Mouse (Mus musculus) layer of hippocampus, adult 2 months (tissue): Measurements from ENCODE around the gene Aldh5a1. TPM values are rescaled to one million over a fixed set of nuclear protein-coding genes. Genes with fewer than 3 reads are reported as not detected.

Experiments
- DNase-seq, 2 experiments: peaks; one replicate each; pipeline ENCODE4 v3.0.0; 2022; ENCODE audit warnings: low spot score in 2 of 2
- H3K27ac ChIP-seq: fragments of 200-600 bp; 2 replicates; pipeline ENCODE4 v1.8.1; 2022
- H3K4me3 ChIP-seq: fragments of 200-600 bp; 2 replicates; pipeline ENCODE4 v1.8.1; 2022; ENCODE audit warnings: mild to moderate bottlenecking
- CTCF ChIP-seq: fragments of 200-600 bp; conservative IDR thresholded peaks from 2 replicates; pipeline ENCODE4 v1.8.1; 2022; ENCODE audit warnings: antibody characterized with exemption, mild to moderate bottlenecking, moderate library complexity
- total RNA-seq, 2 experiments: library from RNA; stranded (reverse); gene quantifications; 2 replicates each; pipeline ENCODE4 v1.2.3; 2021

Gene Aldh5a1
- total RNA-seq, 2 experiments from 2014 or later, result 63.0 to 64.3 TPM

GRCm38 (mm10) chr13:24880208-24880607 lies 57.3 kb downstream of the Aldh5a1 start:
- no peak overlapping the region for H3K4me3 ChIP-seq
- TF ChIP-seq CTCF, result no peak
- no peak overlapping the region for H3K27ac ChIP-seq
- DNase-seq, result no peak

DNA sequence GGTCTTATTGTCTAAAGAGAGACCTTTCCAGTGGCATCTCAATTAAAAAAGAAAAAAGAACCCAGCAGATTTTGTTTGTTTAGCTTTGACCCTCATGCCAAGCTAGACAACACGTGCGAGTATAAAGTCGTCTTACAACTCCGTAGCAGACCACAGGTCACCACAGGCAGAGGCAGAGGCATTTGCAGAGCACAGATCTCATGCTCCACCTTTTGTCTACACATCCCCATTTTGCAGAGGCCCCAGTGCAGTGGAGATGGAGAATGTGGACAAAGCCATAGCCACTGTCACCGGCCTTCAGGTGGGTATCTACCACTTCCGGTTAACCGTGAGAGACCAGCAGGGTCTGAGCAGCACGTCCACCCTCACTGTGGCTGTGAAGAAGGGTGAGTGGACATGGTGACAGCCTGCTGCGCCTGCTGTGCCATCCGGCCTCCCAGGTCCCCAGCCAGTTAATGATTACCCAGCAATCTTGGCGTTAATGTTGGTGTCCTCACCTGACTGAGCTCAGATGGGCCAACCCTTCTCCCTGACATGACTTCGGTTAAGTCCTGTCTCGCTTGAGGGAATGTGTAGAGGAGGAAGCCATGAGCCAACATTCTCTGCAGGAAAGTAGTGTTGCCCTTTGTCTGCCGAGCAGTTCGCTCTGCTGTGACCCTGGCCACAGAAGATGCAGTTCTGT lies 58.0 kb downstream of the Aldh5a1 start:
- no peak for TF ChIP-seq CTCF
- Histone ChIP-seq H3K27ac (no peak overlapping the region), H3K4me3 (no peak overlapping the region)
- no peak for DNase-seq

GRCm38 (mm10) chr13:24868233-24868632 lies 69.2 kb downstream of the Aldh5a1 start:
- H3K27ac ChIP-seq, result no peak overlapping the region
- no peak overlapping the region for H3K4me3 ChIP-seq
- DNase-seq, result no peak
- TF ChIP-seq CTCF, result no peak

DNA sequence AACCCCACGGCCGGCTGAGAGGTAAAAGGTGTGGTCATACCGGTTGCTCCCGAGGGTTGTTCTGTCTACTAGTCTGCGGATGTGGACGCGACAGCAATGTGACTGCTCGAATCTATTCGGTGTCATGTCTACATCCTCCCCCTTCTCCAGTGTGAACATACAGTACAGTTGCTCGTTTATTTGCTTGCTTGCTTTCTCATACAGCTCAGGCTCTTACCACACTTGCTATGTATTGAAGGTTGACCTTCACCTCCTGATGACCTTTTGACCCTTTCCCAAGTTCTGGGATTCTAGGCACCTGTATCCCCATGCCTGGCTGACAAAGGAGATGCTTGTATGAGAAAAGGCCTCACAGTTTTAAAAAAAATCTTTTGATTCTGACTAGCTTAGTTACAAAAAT lies 69.7 kb downstream of the Aldh5a1 start:
- DNase-seq, result no peak
- H3K4me3 ChIP-seq, result no peak overlapping the region
- TF ChIP-seq CTCF, result no peak

GRCm38 (mm10) chr13:24866430-24867402 lies 70.7 kb downstream of the Aldh5a1 start:
- no peak for DNase-seq
- no peak for TF ChIP-seq CTCF
- no peak overlapping the region for H3K27ac ChIP-seq

More for the DNA sequence above, 69.7 kb downstream of the Aldh5a1 start:
- H3K27ac ChIP-seq, result no peak overlapping the region

DNA sequence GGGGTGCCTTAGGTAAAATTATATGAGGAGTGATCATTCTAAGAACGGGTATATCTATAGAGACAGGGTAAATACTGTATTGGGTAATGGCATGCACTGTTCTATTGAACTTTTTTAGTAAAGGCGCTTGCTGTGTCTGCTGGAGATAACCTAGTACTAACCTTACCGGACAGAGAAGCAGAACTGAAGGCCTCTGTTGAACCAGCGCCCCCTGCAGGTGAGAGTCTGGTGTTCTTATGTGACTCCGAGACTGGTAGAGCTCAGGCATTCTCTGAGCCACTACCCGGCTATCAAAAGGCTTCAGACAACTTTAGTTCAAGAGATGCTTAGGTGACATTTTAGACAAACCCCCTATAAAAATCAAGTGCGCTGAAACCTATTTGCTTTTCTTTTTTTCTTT lies 74.9 kb downstream of the Aldh5a1 start:
- no peak overlapping the region for H3K27ac ChIP-seq
- DNase-seq, result peak; percentile 23 to 68
- TF ChIP-seq CTCF, result peak; percentile 79
- H3K4me3 ChIP-seq, result no peak overlapping the region

More at GRCm38 (mm10) chr13:24866430-24867402, 70.7 kb downstream of the Aldh5a1 start:
- no peak overlapping the region for H3K4me3 ChIP-seq

DNA sequence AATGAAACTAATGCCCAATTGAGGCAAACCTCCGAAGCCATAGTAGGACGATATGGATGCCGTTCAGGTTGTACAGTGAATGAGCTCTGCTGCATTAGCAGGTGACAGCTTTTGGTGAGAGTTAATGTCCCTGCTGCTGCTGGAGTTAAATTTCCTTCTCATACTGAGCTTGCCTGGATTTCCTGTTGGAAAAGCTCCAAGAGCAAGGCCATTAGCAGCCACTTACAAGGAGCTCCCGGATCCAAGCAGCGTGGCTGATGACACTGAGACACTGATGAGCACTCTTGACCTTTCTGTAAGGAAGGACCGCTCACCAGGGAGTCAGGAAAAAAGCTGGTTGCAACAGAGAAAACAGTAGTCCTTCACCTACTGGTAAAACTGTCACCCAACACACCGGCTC lies 75.4 kb downstream of the Aldh5a1 start:
- no peak for TF ChIP-seq CTCF
- no peak overlapping the region for H3K27ac ChIP-seq
- no peak overlapping the region for H3K4me3 ChIP-seq
- DNase-seq, result no peak

DNA sequence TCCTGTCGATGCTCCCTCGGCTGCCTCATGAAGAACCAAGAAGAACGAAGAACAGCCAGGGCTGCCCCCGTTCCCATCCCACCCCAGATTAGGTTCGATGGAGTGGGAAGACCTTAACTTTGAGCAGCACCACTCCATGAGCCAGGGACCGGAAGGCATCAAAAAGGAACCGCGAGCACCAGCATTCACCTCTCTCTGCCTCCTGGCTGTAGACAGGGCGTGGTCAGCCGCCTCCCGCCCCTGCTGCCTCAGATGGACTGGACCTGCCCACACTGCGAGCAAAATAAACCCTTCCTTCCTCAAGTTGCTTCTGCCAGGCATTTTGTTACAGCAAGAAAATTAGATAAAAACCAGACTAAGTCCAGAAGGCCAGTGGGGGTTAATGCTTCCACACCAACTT lies 76.4 kb downstream of the Aldh5a1 start:
- H3K27ac ChIP-seq, result no peak overlapping the region
- no peak for TF ChIP-seq CTCF
- DNase-seq, result no peak
- no peak overlapping the region for H3K4me3 ChIP-seq

DNA sequence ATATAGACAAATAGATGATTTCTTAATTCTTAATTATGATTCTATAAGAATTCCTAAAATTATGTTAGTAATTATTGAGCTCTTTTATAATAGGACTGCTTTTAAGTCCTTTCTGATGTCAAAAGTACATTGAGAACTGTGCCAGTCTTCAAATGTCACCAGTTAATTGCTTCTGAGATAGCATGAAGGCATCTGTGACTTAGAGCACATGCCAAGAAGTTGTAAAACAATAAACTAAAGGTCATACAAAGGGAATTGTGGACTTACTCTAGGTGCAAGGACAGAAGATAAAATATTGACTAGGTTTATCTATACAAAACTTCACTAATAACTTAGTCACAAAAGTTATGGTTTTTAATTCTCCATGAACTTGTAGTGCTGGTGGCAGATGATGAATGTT lies 78.3 kb downstream of the Aldh5a1 start:
- no peak for TF ChIP-seq CTCF
- H3K4me3 ChIP-seq, result no peak overlapping the region

More for the DNA sequence above, 78.3 kb downstream of the Aldh5a1 start:
- no peak overlapping the region for H3K27ac ChIP-seq
- DNase-seq, result no peak

Other genes starting within 250 kb of the Aldh5a1 start
- not detected for gene Armh2, start 196.4 kb downstream of the Aldh5a1 start, total RNA-seq
- gene Gmnn, start 175.7 kb downstream of the Aldh5a1 start, total RNA-seq, result 1 to 10 TPM; 2.3 to 2.9 TPM
- 100 to 1,000 TPM; 161 to 169 TPM for gene BC005537, start 136.0 kb downstream of the Aldh5a1 start, total RNA-seq
- 100 to 1,000 TPM; 103 TPM for gene Acot13, start 106.1 kb downstream of the Aldh5a1 start, total RNA-seq
- 10 to 100 TPM; 22.0 to 22.7 TPM for gene Tdp2, start 106.0 kb downstream of the Aldh5a1 start, total RNA-seq
- 10 to 100 TPM; 27.0 to 27.6 TPM for gene D130043K22Rik, start 92.5 kb downstream of the Aldh5a1 start, total RNA-seq
- 10 to 100 TPM; 19.4 to 21.7 TPM for gene Gpld1, start 5.5 kb upstream of the Aldh5a1 start, total RNA-seq
- gene Mrs2, start 82.7 kb upstream of the Aldh5a1 start, total RNA-seq, result 10 to 100 TPM; 56.5 to 67.1 TPM
- 10 to 100 TPM; 11.6 to 17.8 TPM for gene Dcdc2a, start 118.3 kb upstream of the Aldh5a1 start, total RNA-seq